Comparison of ENCODE assay signal across 8 mouse cellular contexts in genomic region chr7:64391479-64391878, GRCm38 (mm10). TPM values are rescaled to one million over a fixed set of nuclear protein-coding genes. Genes with fewer than 3 reads are reported as not detected.
DNase-seq lines count a peak whose midpoint lies in the region; ATAC-seq lines count a peak whose summit lies in the region.

No protein-coding gene starts in this region.

- no peaks in the 10 kb centered on the region for H3K9me3 ChIP-seq in lung, embryonic 16.5 days (ENCODE audit: control insufficient read depth, low read length)
- H3K9me3 ChIP-seq in heart, embryonic 15.5 days (replicated peaks), result no peaks in the 10 kb centered on the region
- no peaks in the 10 kb centered on the region for H3K9me3 ChIP-seq in liver, embryonic 13.5 days (replicated peaks)
- H3K9me3 ChIP-seq in stomach, embryonic 16.5 days (replicated peaks; ENCODE audit: control insufficient read depth, low read length), result no peaks in the 10 kb centered on the region

- DNase-seq in lung, adult 18-20 months, result no peak
- peak; percentile 35 for DNase-seq in c-Kit-positive CD71-positive TER-119-positive erythroid progenitor cells, embryonic 14.5 days (ENCODE audit: low spot score)
- DNase-seq in liver, embryonic 13.5 days, result peak; percentile 28
- no peak for DNase-seq in frontal cortex, postnatal 25 days (ENCODE audit: low spot score in 2 of 2)
- no peak for DNase-seq in frontal cortex, postnatal 10 days (ENCODE audit: low spot score in 2 of 2)

- peak overlapping the region; percentile 96 for H3K9ac ChIP-seq in lung, embryonic 16.5 days (ENCODE audit: low read length)
- peak overlapping the region; percentile 83 for H3K9ac ChIP-seq in heart, embryonic 15.5 days
- H3K9ac ChIP-seq in liver, embryonic 13.5 days, result peak overlapping the region; percentile 84
- H3K9ac ChIP-seq in stomach, embryonic 16.5 days (ENCODE audit: low read length), result peak overlapping the region; percentile 85

- peak overlapping the region; percentile 78 for H3K4me2 ChIP-seq in lung, embryonic 16.5 days (ENCODE audit: low read depth, low read length)
- peak overlapping the region; percentile 95 for H3K4me2 ChIP-seq in heart, embryonic 15.5 days
- peak overlapping the region; percentile 83 for H3K4me2 ChIP-seq in liver, embryonic 13.5 days
- H3K4me2 ChIP-seq in stomach, embryonic 16.5 days (ENCODE audit: low read depth, low read length), result peak overlapping the region; percentile 96

- WGBS in lung, embryonic 16.5 days, result 1% methylated on average over 8 of the region's 8 CpGs
- 2% methylated on average over 8 of the region's 8 CpGs for WGBS in heart, embryonic 15.5 days
- WGBS in liver, embryonic 13.5 days (ENCODE audit: insufficient replicate concordance), result 2% methylated on average over 8 of the region's 8 CpGs
- WGBS in stomach, embryonic 16.5 days, result 2% methylated on average over 8 of the region's 8 CpGs

- H3K4me3 ChIP-seq in lung, embryonic 16.5 days (ENCODE audit: low read length), result peak overlapping the region; percentile 94
- H3K4me3 ChIP-seq in heart, embryonic 15.5 days, result peak overlapping the region; percentile 72
- H3K4me3 ChIP-seq in liver, embryonic 13.5 days (replicated peaks), result peak overlapping the region; percentile 84
- peak overlapping the region; percentile 93 for H3K4me3 ChIP-seq in stomach, embryonic 16.5 days (replicated peaks; ENCODE audit: low read length)

- no peak overlapping the region for H3K27ac ChIP-seq in lung, embryonic 16.5 days (ENCODE audit: low read length)
- peak overlapping the region; percentile 86 for H3K27ac ChIP-seq in heart, embryonic 15.5 days
- peak overlapping the region; percentile 50; the same call in 1 of the 2 replicates for H3K27ac ChIP-seq in liver, embryonic 13.5 days
- H3K27ac ChIP-seq in stomach, embryonic 16.5 days (ENCODE audit: low read length), result peak overlapping the region; percentile 90; the same call in 1 of the 2 replicates

- no peak for ATAC-seq in lung, embryonic 16.5 days (ENCODE audit: low read depth)
- ATAC-seq in heart, embryonic 15.5 days (replicated peaks; ENCODE audit: insufficient number of reproducible peaks, insufficient read depth, low FRiP score, low read depth), result no peak
- no peak for ATAC-seq in liver, embryonic 13.5 days (ENCODE audit: low read depth)
- no peak for ATAC-seq in stomach, embryonic 16.5 days (ENCODE audit: insufficient read depth, low FRiP score)

- H3K4me1 ChIP-seq in lung, embryonic 16.5 days (replicated peaks; ENCODE audit: control insufficient read depth, insufficient read depth, low read length), result peaks cover 16% of the 10 kb centered on the region; the same call in 1 of the 2 replicates
- H3K4me1 ChIP-seq in heart, embryonic 15.5 days (replicated peaks), result peaks cover 15% of the 10 kb centered on the region
- H3K4me1 ChIP-seq in liver, embryonic 13.5 days (replicated peaks), result peaks cover 25% of the 10 kb centered on the region
- peaks cover 7% of the 10 kb centered on the region for H3K4me1 ChIP-seq in stomach, embryonic 16.5 days (ENCODE audit: control insufficient read depth, insufficient read depth, low read length)

- peaks cover 15% of the 10 kb centered on the region for H3K36me3 ChIP-seq in lung, embryonic 16.5 days (ENCODE audit: control insufficient read depth, insufficient read depth, low read length)
- H3K36me3 ChIP-seq in heart, embryonic 15.5 days, result peaks cover 31% of the 10 kb centered on the region
- H3K36me3 ChIP-seq in liver, embryonic 13.5 days, result peaks cover 33% of the 10 kb centered on the region
- H3K36me3 ChIP-seq in stomach, embryonic 16.5 days (ENCODE audit: control insufficient read depth, insufficient read depth, low read length), result 0 out of 2 replicates have a peak, but pooled peaks cover 3% of the 10 kb centered on the region

- no peaks in the 10 kb centered on the region for H3K27me3 ChIP-seq in lung, embryonic 16.5 days (ENCODE audit: control insufficient read depth, insufficient read depth, low read depth, low read length)
- no peaks in the 10 kb centered on the region for H3K27me3 ChIP-seq in heart, embryonic 15.5 days
- H3K27me3 ChIP-seq in liver, embryonic 13.5 days, result no peaks in the 10 kb centered on the region
- H3K27me3 ChIP-seq in stomach, embryonic 16.5 days (ENCODE audit: control insufficient read depth, insufficient read depth, low read length), result no peaks in the 10 kb centered on the region

RNA-seq across cellular contexts. Expression of gene Mphosph10, which starts 0.6 kb away (rescaled TPM):
- polyA plus RNA-seq in lung, embryonic 16.5 days (2015; fragmentation: Nextera tagmentation; extraction: Ambion mirVana), result 31.5 and 36.4 TPM in 2 replicates
- 21.0 and 21.9 TPM in 2 replicates for polyA plus RNA-seq in heart, embryonic 15.5 days (2015; fragmentation: Nextera tagmentation; extraction: Ambion mirVana)
- polyA plus RNA-seq in liver, embryonic 13.5 days (2015; fragmentation: Nextera tagmentation; extraction: Ambion mirVana), result 36.2 and 49.6 TPM in 2 replicates
- 38.0 and 43.9 TPM in 2 replicates for polyA plus RNA-seq in stomach, embryonic 16.5 days (2015; fragmentation: Nextera tagmentation; extraction: Ambion mirVana)

RNA-seq across cellular contexts. Expression of gene Mcee, which starts 0.9 kb away (rescaled TPM):
- 86.3 and 88.0 TPM in 2 replicates for polyA plus RNA-seq in lung, embryonic 16.5 days (2015; fragmentation: Nextera tagmentation; extraction: Ambion mirVana)
- polyA plus RNA-seq in heart, embryonic 15.5 days (2015; fragmentation: Nextera tagmentation; extraction: Ambion mirVana), result 111 and 152 TPM in 2 replicates
- 42.3 and 45.1 TPM in 2 replicates for polyA plus RNA-seq in liver, embryonic 13.5 days (2015; fragmentation: Nextera tagmentation; extraction: Ambion mirVana)
- 84.1 and 93.7 TPM in 2 replicates for polyA plus RNA-seq in stomach, embryonic 16.5 days (2015; fragmentation: Nextera tagmentation; extraction: Ambion mirVana)

RNA-seq across cellular contexts. Expression of gene Fan1, which starts 17.6 kb away (rescaled TPM):
- 5.4 and 6.4 TPM in 2 replicates for polyA plus RNA-seq in lung, embryonic 16.5 days (2015; fragmentation: Nextera tagmentation; extraction: Ambion mirVana)
- polyA plus RNA-seq in heart, embryonic 15.5 days (2015; fragmentation: Nextera tagmentation; extraction: Ambion mirVana), result 4.4 and 4.8 TPM in 2 replicates
- 1.5 and 1.9 TPM in 2 replicates for polyA plus RNA-seq in liver, embryonic 13.5 days (2015; fragmentation: Nextera tagmentation; extraction: Ambion mirVana)
- 5.4 and 5.7 TPM in 2 replicates for polyA plus RNA-seq in stomach, embryonic 16.5 days (2015; fragmentation: Nextera tagmentation; extraction: Ambion mirVana)

Comparison
In these comparisons a context has a peak if more than half of its experiments do, and no peak if none do; other contexts are left out.
1. DNase-seq: peak in c-Kit-positive CD71-positive TER-119-positive erythroid progenitor cells, embryonic 14.5 days (single experiment) and liver, embryonic 13.5 days (single experiment); none in lung, adult 18-20 months (0 of 2), frontal cortex, postnatal 25 days (0 of 2) and frontal cortex, postnatal 10 days (0 of 2).
2. Peak in every context shown above with its lines, with median percentiles within 50 percentile points of each other: H3K4me2 ChIP-seq, H3K4me3 ChIP-seq and H3K9ac ChIP-seq.